Mouse (Mus musculus): Measurements from ENCODE around the gene Zfp772. TPM values are rescaled to one million over a fixed set of nuclear protein-coding genes. Genes with fewer than 3 reads are reported as not detected.

Gene Zfp772
- polyA plus RNA-seq, 1 experiment from 2014 or later = 11.1 TPM

Other genes starting within 250 kb of the Zfp772 start
- gene Aurkc, start 214.7 kb downstream of the Zfp772 start, polyA plus RNA-seq (2014; fragmentation: Nextera tagmentation; extraction: Ambion mirVana) = 0.24 TPM in 1 of 2 replicates, not detected in the other
- gene Zfp954, start 88.5 kb downstream of the Zfp772 start, polyA plus RNA-seq (2014; fragmentation: Nextera tagmentation; extraction: Ambion mirVana) = 17.4 and 18.7 TPM in 2 replicates
- gene Zfp773, start 73.2 kb downstream of the Zfp772 start, polyA plus RNA-seq (2014; fragmentation: Nextera tagmentation; extraction: Ambion mirVana) = 6.6 and 7.0 TPM in 2 replicates
- gene Zfp418, start 38.7 kb downstream of the Zfp772 start, polyA plus RNA-seq (2014; fragmentation: Nextera tagmentation; extraction: Ambion mirVana) = 3.6 and 4.0 TPM in 2 replicates
- gene Vmn2r29, start 37.3 kb upstream of the Zfp772 start, polyA plus RNA-seq (2014; fragmentation: Nextera tagmentation; extraction: Ambion mirVana) = 0.16 and 0.33 TPM in 2 replicates
- gene Gm45844, start 68.3 kb upstream of the Zfp772 start, polyA plus RNA-seq (2014; fragmentation: Nextera tagmentation; extraction: Ambion mirVana) = 1.1 and 2.0 TPM in 2 replicates
- gene Clcn4, start 90.9 kb upstream of the Zfp772 start, polyA plus RNA-seq (2014; fragmentation: Nextera tagmentation; extraction: Ambion mirVana) = 68.7 and 71.9 TPM in 2 replicates
- not detected in 2 replicates for gene Vmn2r30, start 127.6 kb upstream of the Zfp772 start, polyA plus RNA-seq (2014; fragmentation: Nextera tagmentation; extraction: Ambion mirVana)
- gene Gm45783, start 164.6 kb upstream of the Zfp772 start, polyA plus RNA-seq (2014; fragmentation: Nextera tagmentation; extraction: Ambion mirVana) = not detected in 2 replicates
- gene Vmn2r31, start 189.7 kb upstream of the Zfp772 start, polyA plus RNA-seq (2014; fragmentation: Nextera tagmentation; extraction: Ambion mirVana) = not detected in 2 replicates

All from neural tube, embryonic 11.5 days (tissue).